Mouse (Mus musculus) adrenal gland, adult 10 weeks (tissue): ENCODE data around the gene Gm3029. TPM values are rescaled to one million over a fixed set of nuclear protein-coding genes. Genes with fewer than 3 reads are reported as not detected.

Experiments
- polyA plus RNA-seq: library from polyadenylated mRNA; stranded (reverse); fragments of 350-450 nt; fragmentation: Illumina TruSeq; extraction: RNeasy Lipid Tissue Mini Kit (QIAGEN cat#74804); gene quantifications from one replicate; pipeline ENCODE4 v1.2.3, GENCODE M21; 2014; ENCODE audit warnings: low read depth, low replicate concordance

The Gm3029 gene
- polyA plus RNA-seq: not detected

GRCm38 (mm10) chr14:3931456-3931855, at the start of gene Gm3029:
Gene Gm3029 (plus strand): TSS chr14:3931756.

GRCm38 (mm10) chr14:3883872-3884271, 47.7 kb upstream of the Gm3029 start, which contains the start of gene Gm2916:
Gene Gm2916 (plus strand): TSS chr14:3884172.

GRCm38 (mm10) chr14:3963247-3963646, 31.7 kb downstream of the Gm3029 start, which contains the start of gene Gm3095:
Gene Gm3095 (plus strand): TSS chr14:3963547.

Other genes starting within 250 kb of the Gm3029 start
- gene Gm3043, start 243.0 kb upstream of the Gm3029 start, polyA plus RNA-seq: not detected
- gene Gm3002, start 121.7 kb upstream of the Gm3029 start, polyA plus RNA-seq: not detected
- gene Gm3033, start 85.5 kb upstream of the Gm3029 start, polyA plus RNA-seq: not detected
- not detected for gene Gm2916, start 47.6 kb upstream of the Gm3029 start, polyA plus RNA-seq
- gene Gm3095, start 31.8 kb downstream of the Gm3029 start, polyA plus RNA-seq: not detected
- gene Gm3099, start 66.6 kb downstream of the Gm3029 start, polyA plus RNA-seq: not detected
- not detected for gene Gm5796, start 92.2 kb downstream of the Gm3029 start, polyA plus RNA-seq
- not detected for gene Gm3115, start 152.4 kb downstream of the Gm3029 start, polyA plus RNA-seq
- gene Gm8108, start 178.8 kb downstream of the Gm3029 start, polyA plus RNA-seq: not detected
- gene Gm3127, start 233.3 kb downstream of the Gm3029 start, polyA plus RNA-seq: not detected